Mouse (Mus musculus): ENCODE results near the gene Tnpo2.
A peak's percentile ranks its signal among the peaks of the same experiment; 100 is the strongest.
"Not testable (repeated sequence)": the region's sequence is repeated elsewhere in the genome, so short reads cannot be mapped to it uniquely, and the experiment has no call there.

Tnpo2 gene

GRCm38 (mm10) chr8:85073041-85073612 is 36.4 kb downstream of the Tnpo2 start:
- no peak for DNase-seq (ENCODE audit: low spot score in 2 of 2)

GRCm38 (mm10) chr8:85074167-85074566 is 37.5 kb downstream of the Tnpo2 start:
- no peak for DNase-seq (ENCODE audit: low spot score in 2 of 2)

- no peak for DNase-seq (ENCODE audit: low spot score in 2 of 2)
These were observed 37.9 kb downstream of the Tnpo2 start for GRCm38 (mm10) chr8:85074617-85075016.

- no peak for DNase-seq (ENCODE audit: low spot score in 2 of 2)
These were observed 39.3 kb downstream of the Tnpo2 start for GRCm38 (mm10) chr8:85076001-85076400.

- DNase-seq (ENCODE audit: low spot score in 2 of 2), result peak; percentile 45 to 62
These were observed 40.3 kb downstream of the Tnpo2 start for GRCm38 (mm10) chr8:85076993-85077392.

- no peak for DNase-seq (ENCODE audit: low spot score in 2 of 2)
These were observed 43.5 kb downstream of the Tnpo2 start for GRCm38 (mm10) chr8:85080214-85080531.

- DNase-seq (ENCODE audit: low spot score in 2 of 2), result peak in 1 of 2 experiments; percentile 37
These were observed 44.0 kb downstream of the Tnpo2 start, which contains the start of gene Wdr83os for GRCm38 (mm10) chr8:85080532-85081215. Gene Wdr83os, plus strand, starts transcription at chr8:85080740.

GRCm38 (mm10) chr8:85081216-85081555 is 44.5 kb downstream of the Tnpo2 start, which contains the start of gene Wdr83:
Gene Wdr83, minus strand, starts transcription at chr8:85081306.
- DNase-seq (ENCODE audit: low spot score in 2 of 2), result no peak

GRCm38 (mm10) chr8:85082169-85082568 is 45.5 kb downstream of the Tnpo2 start:
- DNase-seq (ENCODE audit: low spot score in 2 of 2), result not testable (repeated sequence)

- peak; percentile 58 to 81 for DNase-seq (ENCODE audit: low spot score in 2 of 2)
These were observed 46.5 kb downstream of the Tnpo2 start, which contains the start of gene Man2b1 for GRCm38 (mm10) chr8:85083108-85083813. Gene Man2b1, plus strand, starts transcription at chr8:85083270.

- DNase-seq (ENCODE audit: low spot score in 2 of 2), result no peak
These were observed 47.9 kb downstream of the Tnpo2 start for GRCm38 (mm10) chr8:85084633-85085032.

GRCm38 (mm10) chr8:85086238-85086637 is 49.5 kb downstream of the Tnpo2 start:
- no peak for DNase-seq (ENCODE audit: low spot score in 2 of 2)

- no peak for DNase-seq (ENCODE audit: low spot score in 2 of 2)
These were observed 52.1 kb downstream of the Tnpo2 start for GRCm38 (mm10) chr8:85088771-85089170.

- no peak for DNase-seq (ENCODE audit: low spot score in 2 of 2)
These were observed 54.1 kb downstream of the Tnpo2 start for GRCm38 (mm10) chr8:85090856-85091255.

- DNase-seq (ENCODE audit: low spot score in 2 of 2), result no peak
These were observed 54.9 kb downstream of the Tnpo2 start for GRCm38 (mm10) chr8:85091526-85092090.

GRCm38 (mm10) chr8:85095051-85095450 is 58.3 kb downstream of the Tnpo2 start:
- DNase-seq (ENCODE audit: low spot score in 2 of 2), result no peak

- DNase-seq (ENCODE audit: low spot score in 2 of 2), result no peak
These were observed 58.9 kb downstream of the Tnpo2 start for GRCm38 (mm10) chr8:85095566-85095965.

- DNase-seq (ENCODE audit: low spot score in 2 of 2), result no peak
These were observed 59.5 kb downstream of the Tnpo2 start for GRCm38 (mm10) chr8:85096196-85096595.

- no peak for DNase-seq (ENCODE audit: low spot score in 2 of 2)
These were observed 60.1 kb downstream of the Tnpo2 start for GRCm38 (mm10) chr8:85096850-85097249.

- DNase-seq (ENCODE audit: low spot score in 2 of 2), result no peak
These were observed 63.5 kb downstream of the Tnpo2 start for GRCm38 (mm10) chr8:85100076-85100665.

Data from frontal cortex, postnatal 25 days (tissue).